Mouse (Mus musculus) erythroblast, embryonic 14.5 days (primary cell): Measurements from ENCODE around the gene Amph. TPM values are rescaled to one million over a fixed set of nuclear protein-coding genes. Genes with fewer than 3 reads are reported as not detected.

ENCODE experiments used
- H3K27me3 ChIP-seq: 2 replicates; pipeline ENCODE4 v1.6.1; 2012; ENCODE audit warnings: inconsistent platforms; ENCODE audit not compliant: control insufficient read depth
- H3K36me3 ChIP-seq: 2 replicates; pipeline ENCODE4 v1.6.1; 2012; ENCODE audit warnings: mild to moderate bottlenecking, inconsistent platforms; ENCODE audit not compliant: control insufficient read depth
- H3K4me1 ChIP-seq: 2 replicates; pipeline ENCODE4 v1.6.1; 2012; ENCODE audit warnings: inconsistent platforms; ENCODE audit not compliant: control insufficient read depth
- H3K4me3 ChIP-seq: replicated peaks from 2 replicates; pipeline ENCODE3; 2012; ENCODE audit warnings: moderate library complexity, mild to moderate bottlenecking, inconsistent platforms
- H3K9me3 ChIP-seq: 2 replicates; pipeline ENCODE4 v1.6.1; 2012; ENCODE audit warnings: low read length, inconsistent platforms, mixed read lengths; ENCODE audit not compliant: control insufficient read depth
- GATA1 ChIP-seq: IDR thresholded peaks from 2 replicates; pipeline ENCODE4 v1.6.1; 2012; ENCODE audit warnings: low read length, inconsistent platforms, mixed read lengths
- TAL1 ChIP-seq: IDR thresholded peaks from 3 replicates; pipeline ENCODE4 v1.6.1; 2012; ENCODE audit warnings: low read length, inconsistent platforms, mixed read lengths
- polyA plus RNA-seq: library from polyadenylated mRNA; stranded (reverse); fragments of >175 nt; gene quantifications from 2 replicates; pipeline ENCODE4 v1.2.3, GENCODE M21; 2012

Amph gene
- polyA plus RNA-seq, 1 experiment: not detected

DNA sequence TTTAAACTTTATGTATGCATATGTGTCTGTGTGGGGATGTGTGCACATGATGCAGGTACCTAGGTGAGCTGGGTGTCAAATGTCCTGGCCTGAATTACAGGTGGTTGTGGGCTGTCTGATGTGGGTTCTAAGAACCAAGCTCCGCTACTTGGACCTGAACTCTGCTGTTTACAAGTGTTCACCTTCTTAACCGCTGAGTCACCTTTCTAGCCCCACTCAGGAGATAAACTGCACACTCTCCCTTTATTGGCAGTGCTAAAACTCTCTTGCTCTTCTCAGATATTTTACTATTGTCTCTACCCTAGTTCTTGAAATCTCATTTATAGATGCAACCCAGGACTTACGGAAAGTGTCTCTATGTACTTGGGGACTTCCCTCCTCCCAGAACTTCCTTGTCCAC lies 199.5 kb downstream of the Amph start:
- H3K36me3 ChIP-seq: no peaks in the 10 kb centered on the region
- TF ChIP-seq GATA1 (no peak), TAL1 (no peak)
- H3K9me3 ChIP-seq: no peaks in the 10 kb centered on the region
- H3K4me3 ChIP-seq: no peak overlapping the region
- H3K4me1 ChIP-seq: peaks cover 26% of the 10 kb centered on the region
- no peaks in the 10 kb centered on the region for H3K27me3 ChIP-seq

- Histone ChIP-seq H3K9me3 (no peaks in the 10 kb centered on the region), H3K27me3 (no peaks in the 10 kb centered on the region), H3K4me3 (no peak overlapping the region), H3K4me1 (peaks cover 26% of the 10 kb centered on the region), H3K36me3 (no peaks in the 10 kb centered on the region)
- TF ChIP-seq TAL1 (no peak), GATA1 (no peak)
These were observed 201.6 kb downstream of the Amph start for GRCm38 (mm10) chr13:19149574-19149973.

- Histone ChIP-seq H3K27me3 (no peaks in the 10 kb centered on the region), H3K9me3 (no peaks in the 10 kb centered on the region), H3K36me3 (no peaks in the 10 kb centered on the region), H3K4me1 (peaks cover 26% of the 10 kb centered on the region), H3K4me3 (no peak overlapping the region)
- TF ChIP-seq GATA1 (no peak), TAL1 (0 out of 3 replicates have a peak, but pooled peaks have one; percentile 12)
These were observed 202.7 kb downstream of the Amph start for GRCm38 (mm10) chr13:19150438-19151301.

DNA sequence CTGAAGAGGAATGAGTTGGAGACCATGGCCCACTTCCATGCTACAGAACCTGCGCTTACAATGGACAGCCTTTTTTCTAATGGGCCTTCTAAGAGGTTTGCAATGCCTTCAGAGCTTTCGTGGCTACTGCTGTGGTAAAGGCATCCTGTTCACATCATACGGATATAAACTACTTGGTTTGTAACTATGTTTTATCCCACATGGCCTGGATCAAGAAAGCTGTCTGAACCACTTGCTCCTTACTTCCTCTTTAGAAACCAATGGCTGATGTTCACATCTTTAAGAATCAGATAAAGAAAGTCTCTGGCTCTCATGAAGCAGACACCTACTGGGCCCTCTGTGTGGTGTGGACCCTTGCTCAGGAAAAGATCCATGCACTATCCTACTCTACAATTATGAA lies 204.1 kb downstream of the Amph start:
- H3K4me3 ChIP-seq: no peak overlapping the region
- H3K4me1 ChIP-seq: peaks cover 23% of the 10 kb centered on the region
- TF ChIP-seq TAL1: no peak
- TF ChIP-seq GATA1: no peak
- no peaks in the 10 kb centered on the region for H3K27me3 ChIP-seq
- H3K36me3 ChIP-seq: no peaks in the 10 kb centered on the region
- no peaks in the 10 kb centered on the region for H3K9me3 ChIP-seq

- TF ChIP-seq TAL1: no peak
- no peak for TF ChIP-seq GATA1
- H3K4me3 ChIP-seq: no peak overlapping the region
- H3K9me3 ChIP-seq: no peaks in the 10 kb centered on the region
- no peaks in the 10 kb centered on the region for H3K36me3 ChIP-seq
- H3K27me3 ChIP-seq: no peaks in the 10 kb centered on the region
- peaks cover 3% of the 10 kb centered on the region for H3K4me1 ChIP-seq
These were observed 210.5 kb downstream of the Amph start for GRCm38 (mm10) chr13:19158484-19158883.

DNA sequence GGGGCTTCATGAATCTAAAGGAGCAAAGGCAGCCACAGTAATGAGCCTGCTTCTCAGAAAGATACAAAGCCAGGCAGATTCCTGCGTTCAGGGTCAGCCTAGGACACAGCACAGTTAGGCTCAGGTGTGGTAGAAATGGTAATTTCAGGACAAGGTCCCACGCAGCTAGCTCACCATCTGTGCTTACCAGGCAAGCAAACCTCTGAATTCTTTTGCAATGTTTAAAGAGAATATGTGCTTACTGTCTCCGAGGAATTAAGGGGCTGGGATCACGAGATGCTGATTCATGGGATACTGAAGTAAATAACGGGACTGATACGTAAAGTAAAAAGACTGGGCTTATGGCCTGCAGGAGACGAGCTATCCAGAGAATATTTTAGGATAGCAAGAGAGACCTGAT lies 212.6 kb downstream of the Amph start:
- no peak for TF ChIP-seq GATA1
- TF ChIP-seq TAL1: no peak
- Histone ChIP-seq H3K4me1 (peaks cover 3% of the 10 kb centered on the region), H3K36me3 (no peaks in the 10 kb centered on the region), H3K4me3 (no peak overlapping the region), H3K27me3 (no peaks in the 10 kb centered on the region), H3K9me3 (no peaks in the 10 kb centered on the region)

DNA sequence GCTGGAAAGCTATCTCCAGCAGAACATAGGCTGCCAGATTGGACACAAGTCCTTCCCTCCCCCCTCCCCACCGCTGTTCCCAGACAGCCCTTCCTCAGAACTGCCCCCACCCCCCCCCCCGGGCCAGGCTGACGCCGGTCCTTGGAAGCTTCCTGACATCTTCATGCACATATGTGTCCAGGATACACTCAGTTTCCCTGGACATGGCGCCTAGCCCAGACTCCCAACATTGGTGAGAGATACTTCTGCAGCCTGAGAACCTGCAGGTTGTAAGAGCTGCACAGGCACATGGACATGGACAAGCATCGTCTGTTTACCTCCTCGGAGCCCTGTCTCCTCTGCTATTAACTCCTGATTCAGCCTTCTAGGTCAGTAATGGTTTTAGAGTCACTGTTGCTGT lies 213.1 kb downstream of the Amph start:
- H3K4me1 ChIP-seq: peaks cover 3% of the 10 kb centered on the region
- H3K36me3 ChIP-seq: no peaks in the 10 kb centered on the region
- H3K27me3 ChIP-seq: no peaks in the 10 kb centered on the region
- no peak overlapping the region for H3K4me3 ChIP-seq
- TF ChIP-seq TAL1 (no peak), GATA1 (no peak)
- H3K9me3 ChIP-seq: no peaks in the 10 kb centered on the region

- TF ChIP-seq GATA1 (no peak), TAL1 (no peak)
- Histone ChIP-seq H3K9me3 (no peaks in the 10 kb centered on the region), H3K27me3 (no peaks in the 10 kb centered on the region), H3K4me1 (peaks cover 3% of the 10 kb centered on the region), H3K36me3 (no peaks in the 10 kb centered on the region), H3K4me3 (no peak overlapping the region)
These were observed 214.1 kb downstream of the Amph start for GRCm38 (mm10) chr13:19162120-19162519.

GRCm38 (mm10) chr13:19177662-19178259 lies 229.8 kb downstream of the Amph start:
- TF ChIP-seq TAL1 (no peak), GATA1 (no peak)
- H3K36me3 ChIP-seq: no peaks in the 10 kb centered on the region
- peak overlapping the region; percentile 58 for H3K4me3 ChIP-seq
- no peaks in the 10 kb centered on the region for H3K27me3 ChIP-seq
- H3K9me3 ChIP-seq: no peaks in the 10 kb centered on the region
- H3K4me1 ChIP-seq: peaks cover 27% of the 10 kb centered on the region
